Mouse (Mus musculus): ENCODE results near the gene Pdap1.
"Not testable (repeated sequence)": the region's sequence is repeated elsewhere in the genome, so short reads cannot be mapped to it uniquely, and the experiment has no call there.

The Pdap1 gene

DNA sequence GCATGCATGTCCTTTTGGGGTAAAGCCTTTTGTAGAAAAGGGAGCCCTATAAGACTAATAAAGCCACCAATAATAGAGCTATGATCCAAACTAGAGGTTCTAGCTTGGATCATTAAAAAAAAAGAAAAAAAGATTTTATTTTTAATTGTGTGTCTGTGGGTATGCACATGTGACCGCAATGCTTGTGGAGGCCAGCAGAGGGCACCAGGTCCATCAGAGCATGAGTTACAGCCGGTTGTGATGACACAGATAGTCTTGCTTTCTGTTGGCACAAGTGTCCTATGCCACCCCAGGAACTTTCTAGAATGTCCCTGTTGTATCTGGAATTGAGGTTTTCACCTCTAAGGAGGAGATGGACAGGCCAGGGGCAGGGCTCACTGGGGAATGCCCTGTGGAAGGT is 20.7 kb downstream of the Pdap1 start:
- DNase-seq (ENCODE audit: extremely low spot score, low read depth, low spot score) = no peak

GRCm38 (mm10) chr5:145118461-145118860 is 21.6 kb downstream of the Pdap1 start:
- DNase-seq (ENCODE audit: extremely low spot score, low read depth, low spot score) = no peak

- no peak for DNase-seq (ENCODE audit: extremely low spot score, low read depth, low spot score)
Measured at GRCm38 (mm10) chr5:145118005-145118404, 22.0 kb downstream of the Pdap1 start.

GRCm38 (mm10) chr5:145116916-145117315 is 23.1 kb downstream of the Pdap1 start:
- no peak for DNase-seq (ENCODE audit: extremely low spot score, low read depth, low spot score)

GRCm38 (mm10) chr5:145116316-145116715 is 23.7 kb downstream of the Pdap1 start:
- no peak for DNase-seq (ENCODE audit: extremely low spot score, low read depth, low spot score)

- DNase-seq (ENCODE audit: extremely low spot score, low read depth, low spot score) = no peak
Measured at GRCm38 (mm10) chr5:145115736-145116135, 24.3 kb downstream of the Pdap1 start.

DNA sequence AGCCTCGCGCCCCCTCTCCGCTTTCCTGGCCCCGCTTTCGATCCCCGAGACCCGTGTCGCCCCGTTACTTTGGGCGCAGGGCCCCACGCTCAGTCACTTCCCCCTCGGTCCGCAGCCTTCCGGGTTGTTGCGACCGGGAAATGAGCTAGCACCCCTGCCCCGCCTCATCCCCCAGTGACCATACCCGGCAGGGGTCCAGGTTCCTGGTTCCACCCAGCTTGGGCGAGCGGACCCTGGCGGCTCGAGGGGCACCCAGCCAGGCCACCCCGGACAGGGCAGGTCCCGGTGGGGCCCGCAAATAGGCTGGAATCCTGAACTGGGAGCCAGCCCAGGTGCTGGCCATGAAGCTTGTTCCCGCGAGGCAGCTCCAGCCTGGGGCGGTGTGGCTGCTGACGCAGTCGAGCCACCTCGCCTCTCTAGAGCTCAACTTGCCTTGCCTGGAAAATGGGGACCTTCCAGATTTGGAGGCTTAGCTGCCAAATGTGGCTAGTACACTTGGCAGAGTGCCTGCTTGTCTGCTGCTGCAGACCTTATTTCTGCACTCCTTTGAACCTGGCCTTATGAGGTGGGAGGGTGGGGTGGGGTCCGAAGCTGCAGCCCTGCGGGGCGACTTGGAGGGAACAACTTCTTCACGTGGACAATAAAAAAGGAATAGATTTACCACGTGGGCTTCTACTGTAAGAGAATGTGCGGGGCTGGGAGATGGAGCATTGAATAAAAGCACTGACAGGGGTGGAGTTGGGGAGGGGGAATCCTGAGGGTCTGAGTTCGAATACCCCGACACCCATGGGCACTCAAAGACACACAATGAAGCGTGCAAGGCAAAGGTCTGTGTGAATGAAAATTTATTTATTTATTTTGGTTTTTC is 25.2 kb downstream of the Pdap1 start:
- DNase-seq (ENCODE audit: extremely low spot score, low read depth, low spot score) = no peak

- DNase-seq (ENCODE audit: extremely low spot score, low read depth, low spot score) = no peak
Measured at GRCm38 (mm10) chr5:145114071-145114605, 25.9 kb downstream of the Pdap1 start, which contains the start of gene Arpc1b. Arpc1b (plus strand) TSS chr5:145114215.

DNA sequence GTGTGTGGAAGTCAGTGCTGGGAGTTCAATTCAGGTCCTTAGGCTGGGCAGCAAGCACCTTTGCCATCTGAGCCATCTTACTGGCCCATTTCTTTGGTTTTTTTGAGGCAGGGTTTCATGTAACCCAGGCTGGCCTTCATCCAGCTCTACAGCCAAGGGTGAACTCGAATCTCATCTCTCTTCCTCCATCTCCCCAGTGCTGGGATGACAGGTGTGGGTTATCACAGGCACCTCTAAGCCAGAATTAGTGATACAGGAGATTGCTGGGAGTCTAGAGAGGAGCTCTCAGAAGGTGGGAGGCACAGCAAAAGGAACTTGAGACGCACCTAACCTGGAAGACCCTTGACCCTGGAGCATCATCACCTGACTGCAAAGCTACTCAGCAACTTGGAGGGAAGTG is 26.6 kb downstream of the Pdap1 start:
- DNase-seq (ENCODE audit: extremely low spot score, low read depth, low spot score) = no peak

GRCm38 (mm10) chr5:145112566-145112965 is 27.5 kb downstream of the Pdap1 start:
- DNase-seq (ENCODE audit: extremely low spot score, low read depth, low spot score) = no peak

GRCm38 (mm10) chr5:145110401-145110800 is 29.6 kb downstream of the Pdap1 start:
- no peak for DNase-seq (ENCODE audit: extremely low spot score, low read depth, low spot score)

GRCm38 (mm10) chr5:145105694-145106275 is 34.3 kb downstream of the Pdap1 start:
- DNase-seq (ENCODE audit: extremely low spot score, low read depth, low spot score) = no peak

DNA sequence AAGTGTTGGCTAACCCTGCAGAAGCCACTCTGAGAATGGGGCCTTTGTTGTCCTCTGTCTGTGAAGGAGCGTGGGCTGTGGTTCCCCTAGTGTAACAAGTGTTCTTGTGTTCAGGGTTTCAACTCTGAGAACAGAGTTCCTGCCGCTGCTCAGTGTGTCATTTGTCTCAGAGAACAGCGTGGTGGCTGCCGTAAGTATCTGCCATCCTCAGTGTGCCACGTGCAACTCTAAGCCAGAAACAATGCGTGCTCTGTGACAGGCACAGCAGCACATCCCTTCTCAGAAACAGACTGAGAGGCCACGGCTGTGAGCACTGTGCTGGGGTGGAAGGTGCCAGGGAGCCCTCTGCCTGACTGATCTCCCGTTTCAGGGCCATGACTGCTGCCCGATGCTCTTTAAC is 35.7 kb downstream of the Pdap1 start:
- DNase-seq (ENCODE audit: extremely low spot score, low read depth, low spot score) = no peak

- DNase-seq (ENCODE audit: extremely low spot score, low read depth, low spot score) = no peak
Measured at GRCm38 (mm10) chr5:145102706-145103105, 37.3 kb downstream of the Pdap1 start.

DNA sequence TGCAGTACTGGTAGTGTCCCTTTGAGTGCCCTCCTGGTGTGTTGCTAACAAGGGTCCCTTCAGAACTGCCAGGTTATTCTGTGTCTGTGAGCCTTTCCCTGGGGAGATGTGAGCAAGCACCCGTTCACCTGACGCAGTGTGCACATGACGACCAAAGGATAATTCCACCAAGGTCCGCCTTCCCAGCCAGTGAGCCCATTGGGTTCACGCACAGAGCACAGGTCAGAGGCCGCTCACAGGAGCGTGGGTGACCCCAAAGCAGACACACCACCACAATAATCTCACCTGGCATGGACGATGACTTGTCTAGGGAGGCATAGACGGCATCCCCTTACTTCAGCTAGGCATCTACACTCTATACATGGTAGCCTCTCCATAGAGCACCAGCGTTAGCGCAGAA is 38.6 kb downstream of the Pdap1 start:
- not testable (repeated sequence) for DNase-seq (ENCODE audit: extremely low spot score, low read depth, low spot score)

GRCm38 (mm10) chr5:145100960-145101359 is 39.1 kb downstream of the Pdap1 start:
- no peak for DNase-seq (ENCODE audit: extremely low spot score, low read depth, low spot score)

GRCm38 (mm10) chr5:145098340-145098821 is 41.7 kb downstream of the Pdap1 start:
- no peak for DNase-seq (ENCODE audit: extremely low spot score, low read depth, low spot score)

DNA sequence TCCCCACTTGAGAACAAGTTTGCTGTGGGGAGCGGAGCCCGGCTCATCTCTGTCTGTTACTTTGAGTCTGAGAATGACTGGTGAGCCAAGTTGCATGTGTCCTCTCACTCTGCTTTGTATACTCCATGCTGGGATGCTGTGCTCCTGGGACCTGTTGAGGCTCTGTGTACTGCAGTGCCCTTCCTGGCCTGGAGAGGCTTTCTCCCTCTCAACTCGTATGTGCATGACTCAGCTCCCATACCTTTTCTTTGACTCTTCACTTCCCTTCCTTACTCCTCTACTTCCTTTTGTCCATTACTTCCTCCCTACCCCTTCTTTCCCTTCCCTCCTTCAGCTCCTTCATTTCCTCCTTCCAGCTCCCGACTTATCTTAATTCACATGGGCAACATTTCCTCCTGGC is 43.8 kb downstream of the Pdap1 start:
- DNase-seq (ENCODE audit: extremely low spot score, low read depth, low spot score) = no peak

GRCm38 (mm10) chr5:145089878-145090277 is 50.2 kb downstream of the Pdap1 start:
- no peak for DNase-seq (ENCODE audit: extremely low spot score, low read depth, low spot score)

GRCm38 (mm10) chr5:145088186-145088585 is 51.9 kb downstream of the Pdap1 start:
- DNase-seq (ENCODE audit: extremely low spot score, low read depth, low spot score) = no peak

- DNase-seq (ENCODE audit: extremely low spot score, low read depth, low spot score) = no peak
Measured at GRCm38 (mm10) chr5:145084822-145085221, 55.2 kb downstream of the Pdap1 start.

All from hindlimb bud, embryonic 11.5 days (tissue).